Mouse (Mus musculus) ES-E14 (cell line): ENCODE results near the gene Ms4a6c.
"Not testable (repeated sequence)": the region's sequence is repeated elsewhere in the genome, so short reads cannot be mapped to it uniquely, and the experiment has no call there.

Experiments
- CHD2 ChIP-seq: IDR thresholded peaks from 2 replicates; pipeline ENCODE4 v1.6.1; 2014; ENCODE audit warnings: mild to moderate bottlenecking, low read depth, low read length, inconsistent platforms
- HCFC1 ChIP-seq: IDR thresholded peaks from 2 replicates; pipeline ENCODE4 v1.6.1; 2012; ENCODE audit warnings: low read length, inconsistent platforms, borderline replicate concordance; ENCODE audit not compliant: insufficient read depth
- MAFK ChIP-seq: IDR thresholded peaks from 2 replicates; pipeline ENCODE4 v1.6.1; 2014; ENCODE audit warnings: mild to moderate bottlenecking, low read depth, low read length, inconsistent platforms; ENCODE audit not compliant: insufficient read depth
- ZNF384 ChIP-seq: IDR thresholded peaks from 2 replicates; pipeline ENCODE4 v1.6.1; 2012; ENCODE audit warnings: low read depth, low read length, inconsistent platforms

DNA sequence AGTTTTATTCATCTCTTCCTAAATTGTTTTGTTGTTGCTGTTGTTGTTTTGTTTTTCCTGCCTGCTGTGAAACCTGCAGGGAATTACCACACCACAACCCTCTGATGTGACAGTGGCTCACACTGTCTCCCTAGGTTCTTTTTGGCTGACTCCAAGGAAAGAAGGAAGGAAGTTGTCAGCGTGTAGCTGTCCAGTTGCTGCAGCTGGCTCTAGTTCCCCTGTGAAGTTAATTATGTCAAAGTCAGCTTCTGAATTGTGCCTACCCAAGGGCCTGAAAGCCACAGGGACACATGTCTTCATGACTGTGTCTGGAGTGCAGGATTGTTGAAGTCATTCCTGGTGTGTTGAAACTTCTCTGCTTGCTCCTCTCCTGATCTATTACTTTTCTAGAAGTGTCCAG, 48.2 kb downstream of the Ms4a6c start:
- not testable (repeated sequence) for TF ChIP-seq CHD2, MAFK, ZNF384, HCFC1
